Mouse (Mus musculus): ENCODE data around the gene Gast.

- TF ChIP-seq E2F4 (IDR thresholded peaks at IDR 0.05; ENCODE audit: insufficient read depth) = no peak
- no peak for TF ChIP-seq REST (IDR thresholded peaks at IDR 0.05; ENCODE audit: insufficient read depth, insufficient read length)
- TF ChIP-seq POLR2A (IDR thresholded peaks at IDR 0.05; ENCODE audit: insufficient read length, low read depth) = no peak
- no peak for TF ChIP-seq MAX (IDR thresholded peaks at IDR 0.05; ENCODE audit: low read depth)
- no peak for TF ChIP-seq MYOD1 (IDR thresholded peaks at IDR 0.05; ENCODE audit: control insufficient read depth in 1 of 3, insufficient read length in 2 of 3, low read depth in 2 of 3)
- no peak for TF ChIP-seq MYOG (IDR thresholded peaks at IDR 0.05; ENCODE audit: control insufficient read depth in 1 of 3, insufficient read depth in 1 of 3, insufficient read length in 2 of 3, low read depth in 2 of 3)
- no peak for TF ChIP-seq SRF (IDR thresholded peaks at IDR 0.05; ENCODE audit: control insufficient read depth, insufficient read length, low read depth)
- no peak for TF ChIP-seq TCF3 (IDR thresholded peaks at IDR 0.05; ENCODE audit: insufficient read length, low read depth)
- no peak for TF ChIP-seq USF1 (IDR thresholded peaks at IDR 0.05; ENCODE audit: low read depth)
Measured at GRCm38 (mm10) chr11:100362209-100362978, 28.2 kb downstream of the Gast start.

Data from myocyte (in vitro differentiated cells).